8 mouse cellular contexts compared by ENCODE assay signal in the genomic region with DNA sequence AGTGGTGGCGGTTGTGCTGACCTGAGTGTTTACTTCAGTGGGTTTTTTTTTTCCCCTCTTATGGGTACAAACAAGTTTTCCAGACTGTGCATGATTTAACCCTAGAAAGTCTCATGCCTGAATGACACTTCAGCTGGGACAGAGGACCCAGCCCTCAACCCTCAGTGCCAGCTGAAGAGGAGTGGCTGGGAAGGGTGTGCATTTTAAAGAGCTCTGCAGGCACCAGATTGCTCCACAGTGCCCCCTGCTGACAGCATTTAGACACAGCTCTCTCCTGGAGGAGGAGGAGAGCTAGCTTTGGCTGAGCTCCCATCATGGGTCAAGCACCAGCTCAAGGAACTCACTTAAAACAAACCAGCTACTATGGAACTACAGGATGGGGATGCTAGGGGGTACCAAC. TPM values are rescaled to one million over a fixed set of nuclear protein-coding genes. Genes with fewer than 3 reads are reported as not detected.
A peak's percentile ranks its signal among the peaks of the same experiment; 100 is the strongest.
DNase-seq lines count a peak whose midpoint lies in the region; ATAC-seq and TF ChIP-seq lines count a peak whose summit lies in the region.

No protein-coding gene starts in this region.

- WGBS in heart, embryonic 11.5 days (ENCODE audit: insufficient replicate concordance): 88% methylated on average over 1 of the region's 1 CpGs
- 33% methylated on average over 1 of the region's 1 CpGs for WGBS in limb, embryonic 11.5 days
- 52% methylated on average over 1 of the region's 1 CpGs for WGBS in midbrain, embryonic 13.5 days
- 11% methylated on average over 1 of the region's 1 CpGs for WGBS in small intestine, adult 2 months

- no peak overlapping the region for H3K9ac ChIP-seq in heart, embryonic 11.5 days (ENCODE audit: low read depth, low read length)
- no peak overlapping the region for H3K9ac ChIP-seq in limb, embryonic 11.5 days (ENCODE audit: low read length)
- H3K9ac ChIP-seq in midbrain, embryonic 13.5 days (replicated peaks): 0 out of 2 replicates have a peak overlapping the region, but pooled peaks have one; percentile 26

- H3K4me3 ChIP-seq in heart, embryonic 11.5 days (ENCODE audit: low read depth, low read length): no peak overlapping the region
- no peak overlapping the region for H3K4me3 ChIP-seq in limb, embryonic 11.5 days (ENCODE audit: low read depth, low read length)
- H3K4me3 ChIP-seq in midbrain, embryonic 13.5 days (replicated peaks): no peak overlapping the region
- H3K4me3 ChIP-seq in small intestine, adult 2 months (ENCODE audit: low read depth, low read length): no peak overlapping the region

- intact Hi-C loops in gastrocnemius, postnatal 36 days (cut with DNase I): loop anchor here (1.0 to 10.0 kb wide), 6 partner anchors 74 to 236 kb away; a partner anchor contains a TSS

- no peaks in the 10 kb centered on the region for H3K36me3 ChIP-seq in heart, embryonic 11.5 days (ENCODE audit: control insufficient read depth, insufficient read depth, low read length)
- no peaks in the 10 kb centered on the region for H3K36me3 ChIP-seq in limb, embryonic 11.5 days (ENCODE audit: control insufficient read depth, insufficient read depth, low read length)
- H3K36me3 ChIP-seq in midbrain, embryonic 13.5 days: no peaks in the 10 kb centered on the region
- no peaks in the 10 kb centered on the region; the same call in 1 of the 2 replicates for H3K36me3 ChIP-seq in small intestine, adult 2 months (ENCODE audit: control insufficient read depth, insufficient read depth, low read length)

- no peak for TF ChIP-seq POLR2A in small intestine, adult 2 months (IDR thresholded peaks at IDR 0.05; ENCODE audit: low read depth, low read length)

- peaks cover 49% of the 10 kb centered on the region for H3K4me1 ChIP-seq in heart, embryonic 11.5 days (ENCODE audit: control insufficient read depth, insufficient read depth, low read length)
- H3K4me1 ChIP-seq in limb, embryonic 11.5 days (ENCODE audit: control insufficient read depth, insufficient read depth, low read length): peaks cover 58% of the 10 kb centered on the region
- peaks cover 75% of the 10 kb centered on the region for H3K4me1 ChIP-seq in midbrain, embryonic 13.5 days (replicated peaks)
- H3K4me1 ChIP-seq in small intestine, adult 2 months (ENCODE audit: control insufficient read depth, insufficient read depth, insufficient read length, low read length): peaks cover 21% of the 10 kb centered on the region

- DNase-seq in heart, adult 11 months: peak; percentile 99
- peak; percentile 80 for DNase-seq in embryo, embryonic 11.5 days (ENCODE audit: low read depth, low spot score)
- peak; percentile 89 to 92 for DNase-seq in gastrocnemius, postnatal 36 days
- DNase-seq in kidney, adult 11 months: peak; percentile 89
- DNase-seq in limb, embryonic 11.5 days (ENCODE audit: low spot score): peak; percentile 95

- peak; percentile 93 for TF ChIP-seq CTCF in small intestine, adult 2 months (IDR thresholded peaks at IDR 0.05; ENCODE audit: extremely low read depth, insufficient read length, insufficient replicate concordance, low read depth, low read length)

- no peak overlapping the region for H3K27ac ChIP-seq in heart, embryonic 11.5 days (ENCODE audit: low read depth, low read length)
- H3K27ac ChIP-seq in limb, embryonic 11.5 days (replicated peaks; ENCODE audit: low read depth, low read length): no peak overlapping the region
- 0 out of 2 replicates have a peak overlapping the region, but pooled peaks have one; percentile 84 for H3K27ac ChIP-seq in midbrain, embryonic 13.5 days
- H3K27ac ChIP-seq in small intestine, adult 2 months (ENCODE audit: insufficient read depth, low read depth, low read length): peak overlapping the region; percentile 84

- no peak for ATAC-seq in heart, embryonic 11.5 days (replicated peaks; ENCODE audit: insufficient number of reproducible peaks, low FRiP score, low TSS enrichment)
- ATAC-seq in limb, embryonic 11.5 days (ENCODE audit: insufficient number of reproducible peaks, low FRiP score, low TSS enrichment, low read depth): no peak
- ATAC-seq in midbrain, embryonic 13.5 days: peak; percentile 21

- H3K27me3 ChIP-seq in heart, embryonic 11.5 days (ENCODE audit: control insufficient read depth, insufficient read depth, low read length): no peaks in the 10 kb centered on the region
- no peaks in the 10 kb centered on the region for H3K27me3 ChIP-seq in limb, embryonic 11.5 days (ENCODE audit: control insufficient read depth, insufficient read depth, low read length)
- H3K27me3 ChIP-seq in midbrain, embryonic 13.5 days: no peaks in the 10 kb centered on the region
- H3K27me3 ChIP-seq in small intestine, adult 2 months (ENCODE audit: control insufficient read depth, insufficient read depth, low read length): no peaks in the 10 kb centered on the region

- H3K4me2 ChIP-seq in heart, embryonic 11.5 days: no peak overlapping the region
- H3K4me2 ChIP-seq in limb, embryonic 11.5 days (ENCODE audit: low read depth, severe bottlenecking): peak overlapping the region; percentile 8
- H3K4me2 ChIP-seq in midbrain, embryonic 13.5 days (replicated peaks): peak overlapping the region; percentile 84

- H3K9me3 ChIP-seq in heart, embryonic 11.5 days (replicated peaks; ENCODE audit: control insufficient read depth, low read length): no peaks in the 10 kb centered on the region
- H3K9me3 ChIP-seq in limb, embryonic 11.5 days (ENCODE audit: control insufficient read depth, low read length): no peaks in the 10 kb centered on the region
- H3K9me3 ChIP-seq in midbrain, embryonic 13.5 days: no peaks in the 10 kb centered on the region

RNA-seq across cellular contexts. Expression of a gene that starts 2.8 kb away (rescaled TPM):
- 11.9 and 14.5 TPM in 2 replicates for polyA plus RNA-seq in heart, embryonic 11.5 days (2014; fragmentation: Nextera tagmentation; extraction: Ambion mirVana)
- 10 to 100 TPM; 15.0 to 16.1 TPM for total RNA-seq in gastrocnemius, postnatal 36 days (2021)
- polyA plus RNA-seq in limb, embryonic 11.5 days (2014; fragmentation: Nextera tagmentation; extraction: Ambion mirVana): 23.8 and 29.3 TPM in 2 replicates
- 21.7 and 23.4 TPM in 2 replicates for polyA plus RNA-seq in midbrain, embryonic 13.5 days (2015; fragmentation: Nextera tagmentation; extraction: Ambion mirVana)
- polyA plus RNA-seq in small intestine, adult 2 months (2012; rRNA removed): 24.6 and 55.7 TPM in 2 replicates

RNA-seq across cellular contexts. Expression of a gene that starts 41.6 kb away (rescaled TPM):
- 43.7 and 44.4 TPM in 2 replicates for polyA plus RNA-seq in heart, embryonic 11.5 days (2014; fragmentation: Nextera tagmentation; extraction: Ambion mirVana)
- total RNA-seq in gastrocnemius, postnatal 36 days (2021): 1 to 10 TPM; 5.0 to 6.8 TPM
- 76.6 and 79.4 TPM in 2 replicates for polyA plus RNA-seq in limb, embryonic 11.5 days (2014; fragmentation: Nextera tagmentation; extraction: Ambion mirVana)
- 95.7 and 98.9 TPM in 2 replicates for polyA plus RNA-seq in midbrain, embryonic 13.5 days (2015; fragmentation: Nextera tagmentation; extraction: Ambion mirVana)
- 0.47 and 1.1 TPM in 2 replicates for polyA plus RNA-seq in small intestine, adult 2 months (2012; rRNA removed)

RNA-seq across cellular contexts. Expression of a gene that starts 48.1 kb away (rescaled TPM):
- polyA plus RNA-seq in heart, embryonic 11.5 days (2014; fragmentation: Nextera tagmentation; extraction: Ambion mirVana): 31.5 and 35.2 TPM in 2 replicates
- 10 to 100 TPM; 20.5 to 21.3 TPM for total RNA-seq in gastrocnemius, postnatal 36 days (2021)
- 40.7 and 41.3 TPM in 2 replicates for polyA plus RNA-seq in limb, embryonic 11.5 days (2014; fragmentation: Nextera tagmentation; extraction: Ambion mirVana)
- 37.1 and 41.8 TPM in 2 replicates for polyA plus RNA-seq in midbrain, embryonic 13.5 days (2015; fragmentation: Nextera tagmentation; extraction: Ambion mirVana)
- 2.6 and 6.2 TPM in 2 replicates for polyA plus RNA-seq in small intestine, adult 2 months (2012; rRNA removed)

Comparison
In these comparisons a context has a peak if more than half of its experiments do, and no peak if none do; other contexts are left out.
1. H3K27ac ChIP-seq: peak in midbrain, embryonic 13.5 days (single experiment) and small intestine, adult 2 months (single experiment); none in heart, embryonic 11.5 days (single experiment) and limb, embryonic 11.5 days (single experiment).
2. RNA of a gene that starts 41.6 kb away (polyA plus RNA-seq): 95.7 to 98.9 TPM in midbrain, embryonic 13.5 days, 76.6 to 79.4 TPM in limb, embryonic 11.5 days and 43.7 to 44.4 TPM in heart, embryonic 11.5 days; 0.47 to 1.1 TPM in small intestine, adult 2 months; every median in the first group is over 10 times any median in the second.
3. Peak in every context shown above with its lines, with median percentiles within 50 percentile points of each other: DNase-seq.